Mouse (Mus musculus) megakaryocyte, embryonic 14.5 days (primary cell): ENCODE data around the gene Gimap5.

ENCODE experiments used
- FLI1 ChIP-seq: IDR thresholded peaks from 2 replicates; pipeline ENCODE4 v1.6.1; 2012; ENCODE audit warnings: low read length, inconsistent platforms, mixed read lengths
- GATA1 ChIP-seq: IDR thresholded peaks from 3 replicates; pipeline ENCODE4 v1.6.1; 2012; ENCODE audit warnings: mixed read lengths, low read length, inconsistent platforms, borderline replicate concordance

DNA sequence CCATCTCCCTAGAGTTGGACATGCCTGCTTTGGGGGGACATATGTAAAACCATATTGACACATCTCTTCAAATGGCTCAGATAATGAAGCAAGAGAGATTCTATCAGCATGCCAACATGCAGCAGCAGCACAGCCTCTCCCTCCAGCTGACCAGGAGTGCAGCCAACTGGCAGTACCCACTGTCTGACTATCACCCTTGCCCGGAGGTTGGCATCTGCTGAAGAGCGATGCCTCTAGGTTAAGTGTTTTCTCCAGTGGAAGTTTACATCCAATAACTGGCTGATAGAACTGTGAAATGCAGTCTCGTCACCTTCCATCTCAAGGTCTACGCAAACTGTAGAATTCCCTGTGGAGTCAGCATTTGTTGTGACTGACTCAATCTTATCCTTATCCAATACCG is 8.3 kb upstream of the Gimap5 start:
- TF ChIP-seq GATA1, result no peak
- TF ChIP-seq FLI1, result no peak
